In the genomic region with DNA sequence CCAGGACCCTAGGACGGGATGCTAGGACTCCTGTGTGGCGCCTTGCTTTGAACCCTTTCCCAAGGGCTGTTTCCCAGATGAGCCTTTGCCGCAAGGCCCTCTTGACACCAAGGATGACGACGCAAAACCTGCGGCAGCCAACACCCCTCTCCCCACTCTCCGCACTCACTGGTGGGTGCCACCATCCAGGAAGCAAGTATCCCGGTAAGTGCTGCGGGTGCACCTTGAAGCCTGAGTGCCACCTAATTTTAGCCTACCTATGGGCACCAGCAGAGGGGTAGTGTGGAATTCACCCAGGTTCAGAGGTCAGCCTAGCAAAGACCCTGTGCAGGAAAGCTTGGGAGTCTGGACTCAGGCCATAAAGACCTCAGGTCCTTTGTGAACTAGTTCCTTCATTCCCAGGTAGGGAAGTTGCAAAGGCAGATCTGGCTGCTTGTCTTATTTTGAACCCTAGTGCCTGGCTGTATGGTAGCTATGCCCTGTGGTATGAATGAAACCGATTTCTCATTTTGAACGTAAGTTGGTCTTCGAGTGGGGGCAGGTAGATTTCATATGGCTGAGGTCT, we compare ENCODE assay signal across 9 mouse cellular contexts. TPM values are rescaled to one million over a fixed set of nuclear protein-coding genes. Genes with fewer than 3 reads are reported as not detected.
DNase-seq lines count a peak whose midpoint lies in the region; ATAC-seq lines count a peak whose summit lies in the region.
"Had no signal": no experiment of that assay in that cellular context is flagged by ENCODE, and none has a peak within 500 bp of the region (broad histone marks: within the 10 kb centered on the region; RNA-seq: fewer than 3 reads in every experiment).

No protein-coding gene starts in this region.

- peak overlapping the region; percentile 42 for H3K4me3 ChIP-seq in hindbrain, embryonic 11.5 days (ENCODE audit: low read depth, low read length)
- H3K4me3 ChIP-seq in midbrain, embryonic 11.5 days (ENCODE audit: low read depth, low read length): peak overlapping the region; percentile 32

- H3K27me3 ChIP-seq in hindbrain, embryonic 11.5 days (ENCODE audit: control insufficient read depth, insufficient read depth, low read length): no peaks in the 10 kb centered on the region
- peaks cover 2% of the 10 kb centered on the region; the same call in 1 of the 2 replicates for H3K27me3 ChIP-seq in midbrain, embryonic 11.5 days (ENCODE audit: control insufficient read depth, insufficient read depth, low read length)

- no peaks in the 10 kb centered on the region for H3K9me3 ChIP-seq in hindbrain, embryonic 11.5 days (ENCODE audit: control insufficient read depth, low read length)
- H3K9me3 ChIP-seq in midbrain, embryonic 11.5 days (ENCODE audit: control insufficient read depth, low read length): no peaks in the 10 kb centered on the region

- DNase-seq in frontal cortex, postnatal 25 days (ENCODE audit: low spot score in 2 of 2): no peak
- peak; percentile 46 for DNase-seq in ZHBTc4 (ENCODE audit: low read depth, low spot score)
- DNase-seq in hindbrain, embryonic 11.5 days (ENCODE audit: low spot score): no peak
- peak; percentile 85 for DNase-seq in midbrain, embryonic 11.5 days (ENCODE audit: low spot score, missing footprints)
- DNase-seq in spleen, postnatal 36 days (ENCODE audit: low spot score in 2 of 2): no peak
- DNase-seq in left cerebral cortex, adult 11 months (ENCODE audit: low spot score): no peak
- no peak for DNase-seq in heart, postnatal 4 days

- H3K27ac ChIP-seq in hindbrain, embryonic 11.5 days (ENCODE audit: low read depth, low read length): peak overlapping the region; percentile 67; the same call in 1 of the 2 replicates
- no peak overlapping the region for H3K27ac ChIP-seq in midbrain, embryonic 11.5 days (ENCODE audit: low read depth, low read length)

- H3K4me2 ChIP-seq in hindbrain, embryonic 11.5 days (replicated peaks; ENCODE audit: low read depth, low read length): peak overlapping the region; percentile 62
- H3K4me2 ChIP-seq in midbrain, embryonic 11.5 days: peak overlapping the region; percentile 65

- 27% methylated on average over 12 of the region's 12 CpGs for WGBS in hindbrain, embryonic 11.5 days
- 23% methylated on average over 12 of the region's 12 CpGs for whole genome bisulfite sequencing in midbrain, embryonic 11.5 days

- H3K4me1 ChIP-seq in hindbrain, embryonic 11.5 days (replicated peaks; ENCODE audit: control insufficient read depth, insufficient read depth, low read length): no peaks in the 10 kb centered on the region
- H3K4me1 ChIP-seq in midbrain, embryonic 11.5 days (ENCODE audit: control insufficient read depth, insufficient read depth, low read length): 0 out of 2 replicates have a peak, but pooled peaks cover 4% of the 10 kb centered on the region

- H3K36me3 ChIP-seq in hindbrain, embryonic 11.5 days (ENCODE audit: control insufficient read depth, insufficient read depth, low read length): no peaks in the 10 kb centered on the region
- no peaks in the 10 kb centered on the region for H3K36me3 ChIP-seq in midbrain, embryonic 11.5 days (ENCODE audit: control insufficient read depth, insufficient read depth, low read length)

- H3K9ac ChIP-seq in hindbrain, embryonic 11.5 days (ENCODE audit: low read depth, low read length): peak overlapping the region; percentile 57
- H3K9ac ChIP-seq in midbrain, embryonic 11.5 days (ENCODE audit: low read length): peak overlapping the region; percentile 50; the same call in 1 of the 2 replicates

- peak; percentile 8; the same call in 1 of the 2 replicates for ATAC-seq in frontal cortex, adult (ENCODE audit: low TSS enrichment)
- ATAC-seq in hindbrain, embryonic 11.5 days (ENCODE audit: low FRiP score): 0 out of 2 replicates have a peak, but pooled peaks have one; percentile 5
- ATAC-seq in midbrain, embryonic 11.5 days (ENCODE audit: low FRiP score): no peak

RNA-seq across cellular contexts. Expression of gene Snhg11, which starts 0.8 kb away (rescaled TPM):
- 42.3 and 79.1 TPM in 2 replicates for polyA plus RNA-seq in hindbrain, embryonic 11.5 days (2014; fragmentation: Nextera tagmentation; extraction: Ambion mirVana)
- polyA plus RNA-seq in midbrain, embryonic 11.5 days (2014; fragmentation: Nextera tagmentation; extraction: Ambion mirVana): 19.8 and 24.1 TPM in 2 replicates
- under 1 TPM; 0.05 to 0.52 TPM for total RNA-seq in heart, postnatal 4 days (2021)
- polyA plus RNA-seq: C2C12 had no signal

RNA-seq across cellular contexts. Expression of gene Ralgapb, which starts 33.4 kb away (rescaled TPM):
- polyA plus RNA-seq in hindbrain, embryonic 11.5 days (2014; fragmentation: Nextera tagmentation; extraction: Ambion mirVana): 25.6 and 32.4 TPM in 2 replicates
- polyA plus RNA-seq in midbrain, embryonic 11.5 days (2014; fragmentation: Nextera tagmentation; extraction: Ambion mirVana): 20.1 and 22.4 TPM in 2 replicates
- 10 to 100 TPM; 29.2 to 32.9 TPM for total RNA-seq in heart, postnatal 4 days (2021)

Comparison
In these comparisons a context has a peak if more than half of its experiments do, and no peak if none do; other contexts are left out.
1. DNase-seq: peak in ZHBTc4 (single experiment) and midbrain, embryonic 11.5 days (single experiment); none in frontal cortex, postnatal 25 days (0 of 2), hindbrain, embryonic 11.5 days (single experiment), spleen, postnatal 36 days (0 of 2), left cerebral cortex, adult 11 months (single experiment) and heart, postnatal 4 days (single experiment).